Mouse (Mus musculus) olfactory bulb, adult 2 months (tissue): ENCODE measurements at regions not wholly inside any gene's neighbourhood (a gene's known extent, or its start where the extent isn't known, plus 50 kb on each side); places are given as distances from the start of the nearest gene placed in this dataset.

Experiments used
- CTCF ChIP-seq: fragments of 200-500 bp; IDR thresholded peaks from 2 replicates; pipeline ENCODE4 v1.5.1; 2012; ENCODE audit warnings: low read depth, mild to moderate bottlenecking, low read length, moderate library complexity; ENCODE audit not compliant: insufficient read depth
- POLR2A ChIP-seq: fragments of 200-500 bp; IDR thresholded peaks from 2 replicates; pipeline ENCODE4 v1.6.1; 2012; ENCODE audit warnings: mild to moderate bottlenecking, low read depth, low read length, moderate library complexity; ENCODE audit not compliant: insufficient read depth

GRCm38 (mm10) chr10:98542072-98542471 lies 372.1 kb upstream of the Atp2b1 start:
- TF ChIP-seq POLR2A (no peak), CTCF (no peak)
